Mouse (Mus musculus) cortical plate, adult 2 months (tissue): ENCODE measurements around the gene Plxnc1.

Experiments used
- CTCF ChIP-seq: fragments of 200-500 bp; IDR thresholded peaks from 2 replicates; pipeline ENCODE4 v1.5.1; 2011; ENCODE audit warnings: mild to moderate bottlenecking, control low read depth, low read length; ENCODE audit not compliant: insufficient read depth; ENCODE audit errors: extremely low read depth
- POLR2A ChIP-seq: fragments of 200-500 bp; IDR thresholded peaks from 2 replicates; pipeline ENCODE4 v1.6.1; 2011; ENCODE audit warnings: mild to moderate bottlenecking, low read length, control low read depth; ENCODE audit not compliant: insufficient read depth; ENCODE audit errors: extremely low read depth

DNA sequence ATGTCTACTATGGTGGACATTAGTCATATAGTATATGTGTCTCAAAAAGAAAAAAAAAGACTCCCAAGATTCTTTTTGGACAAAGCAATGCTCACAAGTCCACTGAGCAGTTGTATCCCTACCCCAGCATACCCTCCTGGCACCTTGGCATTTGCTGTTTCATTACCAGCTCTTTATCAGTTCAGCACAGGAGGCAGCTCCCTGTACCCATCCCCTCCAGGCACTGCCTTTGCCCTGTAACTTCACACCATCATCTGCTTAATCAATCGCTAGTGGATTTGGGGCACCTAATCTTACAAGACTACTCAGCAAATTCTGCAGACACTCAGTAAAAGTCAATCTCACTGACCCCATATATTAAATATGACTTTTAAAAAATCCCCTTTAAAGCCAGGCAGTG lies 32.1 kb downstream of the Plxnc1 start:
- TF ChIP-seq POLR2A (no peak), CTCF (no peak)
